7 mouse cellular contexts compared by ENCODE assay signal in the genomic region with DNA sequence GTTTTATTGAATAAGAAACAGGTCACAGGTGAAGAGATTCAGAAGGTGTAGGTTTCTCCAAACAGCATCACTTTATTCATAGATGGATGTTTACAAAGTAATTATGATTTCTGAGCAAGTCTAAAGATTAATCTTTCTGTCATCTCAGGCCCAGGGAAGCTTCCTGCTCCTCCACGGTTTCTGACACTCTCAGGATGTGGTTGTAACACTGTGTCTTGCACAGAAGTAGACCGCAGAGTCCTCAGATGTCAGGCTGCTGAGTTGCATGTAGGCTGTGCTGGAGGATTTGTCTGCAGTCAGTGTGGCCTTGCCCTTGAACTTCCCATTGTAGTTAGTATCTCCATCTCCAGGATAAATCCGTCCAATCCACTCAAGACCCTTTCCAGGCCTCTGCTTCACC.
DNase-seq lines count a peak whose midpoint lies in the region; ATAC-seq and TF ChIP-seq lines count a peak whose summit lies in the region.
"Not testable (repeated sequence)": the region's sequence is repeated elsewhere in the genome, so short reads cannot be mapped to it uniquely, and the experiment has no call there.

No protein-coding gene starts in this region.

- H3K27ac ChIP-seq in spleen, adult 2 months (ENCODE audit: insufficient read depth, low read length): not testable (repeated sequence)

- H3K36me3 ChIP-seq in spleen, adult 2 months (ENCODE audit: control insufficient read depth, insufficient read depth, low read length): not testable (repeated sequence)

- peak; percentile 50 for DNase-seq in 416B (ENCODE audit: low read depth)
- DNase-seq in CD8-positive naive resting alpha-beta T cell, adult 2 months (ENCODE audit: low read depth in 2 of 2, low spot score in 2 of 2): peak; percentile 9 to 13
- peak; percentile 6 to 18 for DNase-seq in spleen, adult 2 months (ENCODE audit: low read depth in 1 of 2, low spot score in 2 of 2)
- DNase-seq in thymus, postnatal 10 days (ENCODE audit: low spot score in 2 of 2): peak; percentile 29 to 38
- DNase-seq in thymus, postnatal 4 days: peak; percentile 25

- not testable (repeated sequence) for H3K27me3 ChIP-seq in spleen, adult 2 months (ENCODE audit: control insufficient read depth, insufficient read depth, low read length)

- not testable (repeated sequence) for H3K4me1 ChIP-seq in spleen, adult 2 months (ENCODE audit: control insufficient read depth, insufficient read depth, insufficient read length)

- ATAC-seq in granulocyte monocyte progenitor cell, adult 5-6 weeks (replicated peaks; ENCODE audit: poor library complexity, severe bottlenecking): 0 out of 2 replicates have a peak, but pooled peaks have one; percentile 35
- peak; percentile 39 for ATAC-seq in megakaryocyte, adult 5-6 weeks (ENCODE audit: poor library complexity, severe bottlenecking)

- 11% methylated on average over 3 of the region's 3 CpGs for WGBS in spleen, adult 2 months

- not testable (repeated sequence) for H3K4me3 ChIP-seq in spleen, adult 2 months (ENCODE audit: extremely low read depth, insufficient read depth, insufficient read length)

- not testable (repeated sequence) for TF ChIP-seq CTCF in spleen, adult 2 months (IDR thresholded peaks at IDR 0.05; ENCODE audit: extremely low read depth, insufficient read depth, insufficient read length, insufficient replicate concordance)

- not testable (repeated sequence) for TF ChIP-seq POLR2A in spleen, adult 2 months (IDR thresholded peaks at IDR 0.05; ENCODE audit: low read depth, low read length)
